Mouse (Mus musculus) stomach, embryonic 15.5 days (tissue): ENCODE results near the gene Ier2. TPM values are rescaled to one million over a fixed set of nuclear protein-coding genes. Genes with fewer than 3 reads are reported as not detected.
A peak's percentile ranks its signal among the peaks of the same experiment; 100 is the strongest.

Source experiments
- ATAC-seq: fragments of 200-750 bp; cut with Nextera tagmentation; 2 replicates; pipeline ENCODE4 v1.8.0; 2017; ENCODE audit warnings: low read depth, moderate number of reproducible peaks, moderate TSS enrichment; ENCODE audit not compliant: insufficient read depth, low FRiP score
- H3K27ac ChIP-seq: fragments of 300-500 bp; sonication (generic); 2 replicates; pipeline ENCODE4 v1.5.1; 2015; ENCODE audit warnings: mild to moderate bottlenecking, inconsistent platforms
- H3K27me3 ChIP-seq: fragments of 300-500 bp; sonication (generic); replicated peaks from 2 replicates; pipeline ENCODE4 v1.6.1; 2015; ENCODE audit warnings: inconsistent platforms
- H3K36me3 ChIP-seq: fragments of 300-500 bp; sonication (generic); 2 replicates; pipeline ENCODE4 v1.6.1; 2015; ENCODE audit warnings: inconsistent platforms
- H3K4me1 ChIP-seq: fragments of 300-500 bp; sonication (generic); 2 replicates; pipeline ENCODE4 v1.6.1; 2015; ENCODE audit warnings: inconsistent platforms
- H3K4me2 ChIP-seq: fragments of 300-500 bp; sonication (generic); 2 replicates; pipeline ENCODE4 v1.6.1; 2015; ENCODE audit warnings: mild to moderate bottlenecking, inconsistent platforms
- H3K4me3 ChIP-seq: fragments of 300-500 bp; sonication (generic); replicated peaks from 2 replicates; pipeline ENCODE4 v1.5.1; 2015; ENCODE audit warnings: inconsistent platforms
- H3K9ac ChIP-seq: fragments of 300-500 bp; sonication (generic); 2 replicates; pipeline ENCODE4 v1.6.1; 2015; ENCODE audit warnings: inconsistent platforms
- H3K9me3 ChIP-seq: fragments of 300-500 bp; sonication (generic); 2 replicates; pipeline ENCODE4 v1.6.1; 2016; ENCODE audit warnings: inconsistent platforms
- WGBS: fragments of 180-500 bp; shearing (Covaris S2); methylation state at CpG from one replicate; pipeline ENCODE4 v1.1.7; 2015; 5-methylcytosine and 5-hydroxymethylcytosine counted together
- polyA plus RNA-seq: library from polyadenylated mRNA; unstranded; fragments of >200 nt; fragmentation: Nextera tagmentation; extraction: Ambion mirVana; gene quantifications from 2 replicates; pipeline ENCODE4 v1.2.1, GENCODE M21; 2015

Ier2 gene
- polyA plus RNA-seq, 1 experiment from 2014 or later, result 86.4 TPM

DNA sequence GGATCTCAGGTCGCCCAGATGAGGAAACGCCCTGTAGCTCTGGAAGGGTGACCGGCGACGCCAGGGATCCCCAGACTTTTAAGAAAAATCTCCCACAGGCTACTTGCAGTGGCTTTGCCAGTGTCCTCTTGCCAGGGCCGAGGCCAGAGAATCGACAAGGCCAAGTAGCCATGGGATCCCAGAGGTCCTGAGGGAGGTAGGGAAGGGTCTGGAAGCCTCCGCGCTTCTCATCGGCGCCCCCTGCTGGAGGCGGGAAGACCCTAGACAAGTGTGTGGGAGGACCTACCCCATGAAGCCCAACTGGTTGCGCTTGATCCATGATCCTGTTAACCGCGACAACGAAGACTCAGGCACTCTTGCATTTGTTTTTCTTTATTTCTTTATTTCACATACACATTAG is 41.7 kb upstream of the Ier2 start:
- Histone ChIP-seq H3K4me3 (peak overlapping the region; percentile 31), H3K36me3 (peaks cover 6% of the 10 kb centered on the region; the same call in 1 of the 2 replicates), H3K27ac (peak overlapping the region; percentile 31; the same call in 1 of the 2 replicates), H3K9ac (no peak overlapping the region), H3K4me2 (peak overlapping the region; percentile 54), H3K27me3 (peaks cover 50% of the 10 kb centered on the region), H3K4me1 (peaks cover 57% of the 10 kb centered on the region), H3K9me3 (no peaks in the 10 kb centered on the region)
- WGBS, result 15% methylated on average over 16 of the region's 16 CpGs
- no peak for ATAC-seq

DNA sequence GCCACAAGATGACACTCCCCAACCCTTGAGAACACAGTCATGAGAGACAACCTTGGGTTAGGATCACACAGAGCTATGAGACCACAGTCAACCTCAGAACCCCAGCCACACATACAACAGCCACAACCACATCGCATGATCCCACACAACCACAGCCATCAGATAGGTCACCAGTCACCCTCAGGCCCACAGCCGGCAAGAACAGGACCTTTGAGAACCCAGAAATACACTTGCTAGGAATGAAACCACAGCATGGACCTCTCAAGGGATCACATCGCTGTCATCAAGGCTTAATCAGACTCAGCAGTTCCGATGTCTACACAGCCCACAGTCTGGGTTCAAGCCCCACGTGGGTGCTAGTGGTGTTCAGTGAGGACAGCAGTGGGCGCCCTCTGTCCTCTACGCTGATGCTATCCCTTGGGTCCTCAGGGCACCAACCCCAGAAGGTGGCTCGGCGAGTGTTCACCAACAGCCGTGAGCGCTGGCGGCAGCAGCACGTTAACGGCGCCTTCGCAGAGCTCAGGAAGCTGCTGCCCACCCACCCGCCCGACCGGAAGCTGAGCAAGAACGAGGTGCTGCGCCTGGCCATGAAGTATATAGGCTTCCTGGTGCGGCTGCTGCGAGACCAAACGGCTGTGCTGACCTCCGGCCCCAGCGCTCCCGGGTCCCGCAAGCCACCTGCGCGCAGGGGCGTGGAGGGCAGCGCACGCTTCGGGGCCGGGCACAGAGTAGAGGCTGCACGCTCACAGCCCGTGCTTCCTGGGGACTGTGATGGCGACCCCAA is 41.0 kb upstream of the Ier2 start:
- no peak for ATAC-seq
- Histone ChIP-seq H3K4me2 (peak overlapping the region; percentile 54), H3K4me3 (peak overlapping the region; percentile 31), H3K4me1 (peaks cover 50% of the 10 kb centered on the region), H3K9ac (no peak overlapping the region), H3K9me3 (no peaks in the 10 kb centered on the region), H3K36me3 (peaks cover 12% of the 10 kb centered on the region), H3K27me3 (peaks cover 48% of the 10 kb centered on the region), H3K27ac (peak overlapping the region; percentile 31; the same call in 1 of the 2 replicates)
- 23% methylated on average over 38 of the region's 38 CpGs for WGBS

DNA sequence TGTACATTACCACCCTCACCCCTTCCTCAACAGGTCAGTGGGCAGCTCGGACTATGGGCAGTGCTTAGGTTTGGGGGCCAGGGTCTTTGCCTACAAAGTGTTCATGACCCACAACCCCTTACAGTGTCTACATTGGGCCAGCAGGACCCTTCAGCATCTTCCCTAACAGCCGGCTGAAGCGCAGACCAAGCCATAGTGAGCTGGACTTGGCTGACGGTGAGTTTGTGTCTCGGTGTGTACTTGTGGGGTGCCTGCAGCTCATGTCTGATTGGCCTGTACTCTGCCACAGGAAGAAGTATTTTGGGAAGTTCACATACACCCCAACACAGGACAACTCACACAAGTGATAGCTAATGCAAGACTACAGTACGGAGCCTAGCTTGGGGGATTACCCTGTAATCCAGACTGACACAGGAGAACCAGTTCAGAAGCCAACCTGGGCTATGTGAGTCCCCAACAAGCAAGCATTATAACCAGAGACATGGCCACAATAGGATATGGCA is 40.4 kb upstream of the Ier2 start:
- ATAC-seq, result no peak
- H3K27ac ChIP-seq, result no peak overlapping the region
- H3K4me1 ChIP-seq, result peaks cover 46% of the 10 kb centered on the region
- H3K27me3 ChIP-seq, result peaks cover 44% of the 10 kb centered on the region
- peak overlapping the region; percentile 54 for H3K4me2 ChIP-seq
- H3K36me3 ChIP-seq, result peaks cover 17% of the 10 kb centered on the region
- H3K9me3 ChIP-seq, result no peaks in the 10 kb centered on the region
- WGBS, result 77% methylated on average over 6 of the region's 6 CpGs
- peak overlapping the region; percentile 29 for H3K4me3 ChIP-seq
- H3K9ac ChIP-seq, result no peak overlapping the region

DNA sequence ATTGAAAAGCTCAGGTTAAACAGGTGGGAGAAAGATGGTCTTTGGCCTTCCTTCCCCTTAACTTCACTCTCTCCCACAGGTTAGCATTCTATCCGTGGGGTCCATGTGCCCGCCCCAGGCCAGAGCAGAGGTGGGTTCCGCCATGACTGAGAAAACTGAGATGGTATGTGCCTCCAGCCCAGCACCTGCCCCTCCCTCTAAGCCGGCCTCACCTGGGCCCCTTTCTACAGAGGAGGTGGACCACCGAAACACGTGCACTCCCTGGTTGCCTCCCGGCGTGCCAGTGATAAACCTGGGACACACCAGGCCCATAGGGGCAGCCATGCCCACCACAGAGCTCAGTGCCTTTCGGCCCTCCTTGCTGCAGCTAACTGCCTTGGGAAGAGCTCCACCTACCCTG is 39.9 kb upstream of the Ier2 start:
- peaks cover 41% of the 10 kb centered on the region for H3K4me1 ChIP-seq
- ATAC-seq, result no peak
- peaks cover 19% of the 10 kb centered on the region for H3K36me3 ChIP-seq
- 0 out of 2 replicates have a peak overlapping the region, but pooled peaks have one; percentile 72 for H3K27ac ChIP-seq
- no peaks in the 10 kb centered on the region for H3K9me3 ChIP-seq
- no peak overlapping the region for H3K9ac ChIP-seq
- peak overlapping the region; percentile 54 for H3K4me2 ChIP-seq
- H3K4me3 ChIP-seq, result peak overlapping the region; percentile 29
- WGBS, result 77% methylated on average over 9 of the region's 9 CpGs
- peaks cover 40% of the 10 kb centered on the region for H3K27me3 ChIP-seq

DNA sequence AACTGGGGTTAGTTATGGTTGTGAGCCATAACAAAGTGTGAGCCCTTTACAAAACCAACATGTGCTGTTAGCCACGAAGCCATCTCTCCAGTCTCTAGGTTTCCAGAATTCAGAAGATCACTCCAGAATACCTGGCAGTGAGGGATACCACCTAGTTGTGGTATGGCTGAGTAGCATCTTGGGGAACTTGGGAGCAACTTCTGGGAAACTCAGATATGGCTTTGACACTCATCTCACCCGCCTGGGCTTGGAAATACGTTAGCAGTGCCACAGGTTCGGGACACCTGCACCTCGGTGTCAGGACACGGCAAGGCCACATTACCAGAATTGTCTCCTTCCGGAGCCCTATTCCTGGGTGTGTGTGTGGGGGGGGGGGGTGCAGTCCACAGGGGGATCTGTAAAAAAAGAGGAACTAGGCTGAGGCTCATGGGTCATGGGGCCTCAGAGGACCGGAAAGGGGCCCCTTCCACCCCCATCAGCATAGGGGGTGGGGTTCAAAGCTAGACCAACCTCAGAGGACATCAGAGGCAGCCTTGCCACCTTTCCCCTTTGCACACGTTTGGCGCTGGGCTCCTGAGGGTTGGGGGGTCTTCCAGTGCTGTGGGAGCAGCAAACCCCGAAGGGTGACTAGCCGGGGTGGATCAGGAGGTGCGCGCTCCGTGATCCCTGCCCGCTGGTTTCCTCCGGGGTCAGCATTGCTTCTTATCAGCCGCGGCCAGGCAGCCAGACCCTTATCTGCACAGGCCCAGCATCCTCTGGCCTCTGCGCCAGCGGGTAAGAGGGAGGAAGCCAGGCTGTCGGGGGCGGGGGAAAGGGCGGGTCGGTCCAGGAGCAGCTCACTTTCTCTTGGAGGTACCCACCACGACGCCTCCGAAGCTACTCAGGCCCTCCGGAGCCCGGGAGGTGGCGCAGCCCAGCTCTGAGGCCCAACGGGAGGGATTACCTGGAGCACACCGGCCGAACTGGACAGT is 38.6 kb upstream of the Ier2 start, which contains the start of gene Lyl1:
TSS of gene Lyl1 (plus strand) at position 517 of the 971 bp plus-strand sequence.
- 15% methylated on average over 34 of the region's 34 CpGs for WGBS
- ATAC-seq, result peak; percentile 82

DNA sequence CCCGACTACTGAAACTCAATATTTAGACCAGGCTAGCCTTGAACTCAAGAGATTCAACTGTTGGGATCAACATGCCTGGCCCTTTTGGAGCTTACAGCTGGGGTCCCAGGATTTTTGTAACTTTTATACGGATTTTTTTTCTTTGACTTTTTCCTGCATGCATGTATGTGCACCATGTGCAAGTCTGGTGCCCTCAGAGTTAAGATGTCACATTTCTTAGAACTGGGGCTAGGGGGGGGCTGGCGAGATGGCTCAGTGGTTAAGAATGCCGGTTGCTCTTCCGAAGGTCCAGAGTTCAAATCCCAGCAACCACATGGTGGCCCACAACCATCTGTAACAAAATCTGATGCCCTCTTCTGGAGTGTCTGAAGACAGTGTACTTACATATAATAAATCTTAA is 37.9 kb upstream of the Ier2 start:
- WGBS, result 76% methylated on average over 5 of the region's 5 CpGs
- peaks cover 28% of the 10 kb centered on the region for H3K27me3 ChIP-seq
- H3K36me3 ChIP-seq, result peaks cover 29% of the 10 kb centered on the region
- H3K9ac ChIP-seq, result no peak overlapping the region
- peak overlapping the region; percentile 69; the same call in 1 of the 2 replicates for H3K27ac ChIP-seq
- H3K4me1 ChIP-seq, result peaks cover 27% of the 10 kb centered on the region
- H3K4me2 ChIP-seq, result no peak overlapping the region
- no peak overlapping the region for H3K4me3 ChIP-seq
- H3K9me3 ChIP-seq, result no peaks in the 10 kb centered on the region
- ATAC-seq, result no peak

More for the DNA sequence above, 38.6 kb upstream of the Ier2 start, which contains the start of gene Lyl1:
- no peaks in the 10 kb centered on the region for H3K9me3 ChIP-seq
- peaks cover 28% of the 10 kb centered on the region for H3K36me3 ChIP-seq
- peaks cover 28% of the 10 kb centered on the region for H3K27me3 ChIP-seq
- H3K4me3 ChIP-seq, result peak within 1 kb of the TSS; percentile 29
- peak within 1 kb of the TSS; percentile 72 for H3K27ac ChIP-seq
- peaks cover 29% of the 10 kb centered on the region for H3K4me1 ChIP-seq
- H3K4me2 ChIP-seq, result peak within 1 kb of the TSS; percentile 54
- no peak within 1 kb of the TSS for H3K9ac ChIP-seq

DNA sequence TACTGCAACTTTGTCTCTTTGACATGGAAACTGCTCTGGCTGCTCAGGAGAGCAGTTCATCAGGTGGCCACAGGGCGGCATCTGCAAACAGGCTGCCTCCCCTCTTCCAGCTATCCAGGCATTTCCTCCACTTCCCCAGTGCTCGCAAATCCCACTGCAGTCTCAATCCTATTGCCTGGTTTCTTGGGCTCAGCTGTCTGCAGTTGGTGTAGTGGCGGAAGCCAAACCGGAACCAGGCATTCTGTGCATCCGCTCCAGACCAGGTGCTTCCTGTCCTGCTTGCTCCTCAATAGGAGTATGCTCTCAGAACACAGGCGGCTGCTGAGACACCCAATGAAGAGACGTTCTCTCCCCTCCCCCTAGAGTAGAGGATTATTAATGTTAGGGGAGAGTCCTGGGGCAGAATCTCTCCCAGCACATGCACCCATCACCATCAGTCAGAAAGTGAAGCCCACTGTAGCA is 37.2 kb upstream of the Ier2 start:
- Histone ChIP-seq H3K4me3 (no peak overlapping the region), H3K4me1 (peaks cover 21% of the 10 kb centered on the region), H3K9me3 (no peaks in the 10 kb centered on the region), H3K9ac (no peak overlapping the region), H3K4me2 (no peak overlapping the region), H3K36me3 (peaks cover 33% of the 10 kb centered on the region), H3K27me3 (peaks cover 28% of the 10 kb centered on the region), H3K27ac (peak overlapping the region; percentile 69; the same call in 1 of the 2 replicates)
- ATAC-seq, result no peak
- WGBS, result 49% methylated on average over 7 of the region's 7 CpGs

DNA sequence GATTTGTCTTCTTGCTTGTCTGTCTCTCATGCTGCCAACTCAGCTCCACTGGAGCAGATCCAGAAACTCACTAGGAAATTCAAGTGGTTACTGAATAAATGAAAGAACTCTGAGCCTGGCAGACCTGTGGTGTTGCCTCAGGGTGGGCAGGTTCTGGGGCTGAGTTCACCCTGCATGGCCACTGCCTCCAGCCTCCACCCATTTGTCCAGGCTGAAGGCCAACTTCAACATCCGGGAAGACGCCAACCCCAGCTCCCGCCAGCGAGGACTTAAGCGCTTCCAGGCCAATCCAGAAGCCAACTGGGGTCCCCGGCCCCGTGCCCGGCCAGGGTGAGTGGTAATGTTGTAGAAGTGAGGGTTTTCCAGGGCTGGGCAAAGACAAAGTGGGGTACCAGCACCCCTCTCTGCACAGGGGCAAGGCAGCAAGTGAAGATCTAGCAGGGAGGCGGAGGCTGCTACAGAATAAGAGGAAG is 36.3 kb upstream of the Ier2 start:
- H3K4me2 ChIP-seq, result no peak overlapping the region; the same call in 1 of the 2 replicates
- H3K36me3 ChIP-seq, result peaks cover 33% of the 10 kb centered on the region
- no peak overlapping the region for H3K9ac ChIP-seq
- no peaks in the 10 kb centered on the region for H3K9me3 ChIP-seq
- H3K4me1 ChIP-seq, result peaks cover 11% of the 10 kb centered on the region
- peak overlapping the region; percentile 67; the same call in 1 of the 2 replicates for H3K27ac ChIP-seq
- WGBS, result 84% methylated on average over 9 of the region's 9 CpGs
- no peak overlapping the region for H3K4me3 ChIP-seq
- peaks cover 18% of the 10 kb centered on the region for H3K27me3 ChIP-seq
- ATAC-seq, result no peak

DNA sequence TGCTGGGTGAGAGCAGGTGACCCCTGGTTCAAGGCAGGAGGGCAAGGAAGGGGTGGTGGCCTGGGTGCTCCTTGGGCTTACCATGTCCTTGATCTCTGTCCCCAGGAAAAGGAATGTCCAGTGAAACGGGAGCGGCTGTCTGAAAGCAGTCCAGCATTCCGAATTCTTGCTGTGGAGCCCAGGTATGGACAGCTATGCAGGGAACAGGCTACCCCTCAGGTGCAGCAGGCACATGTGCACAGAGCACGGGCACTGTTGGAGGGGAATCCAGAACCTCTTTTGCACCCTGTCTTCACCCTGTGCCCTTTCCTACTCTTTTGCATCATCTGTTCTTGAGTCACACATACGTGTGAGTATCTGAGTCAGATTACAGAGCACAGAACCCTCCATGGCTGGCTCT is 35.6 kb upstream of the Ier2 start:
- no peak overlapping the region for H3K27ac ChIP-seq
- H3K9me3 ChIP-seq, result no peaks in the 10 kb centered on the region
- H3K9ac ChIP-seq, result no peak overlapping the region
- H3K4me1 ChIP-seq, result peaks cover 5% of the 10 kb centered on the region
- no peak overlapping the region for H3K4me2 ChIP-seq
- no peak for ATAC-seq
- peaks cover 39% of the 10 kb centered on the region for H3K36me3 ChIP-seq
- H3K27me3 ChIP-seq, result peaks cover 13% of the 10 kb centered on the region
- WGBS, result 90% methylated on average over 5 of the region's 5 CpGs
- no peak overlapping the region for H3K4me3 ChIP-seq

DNA sequence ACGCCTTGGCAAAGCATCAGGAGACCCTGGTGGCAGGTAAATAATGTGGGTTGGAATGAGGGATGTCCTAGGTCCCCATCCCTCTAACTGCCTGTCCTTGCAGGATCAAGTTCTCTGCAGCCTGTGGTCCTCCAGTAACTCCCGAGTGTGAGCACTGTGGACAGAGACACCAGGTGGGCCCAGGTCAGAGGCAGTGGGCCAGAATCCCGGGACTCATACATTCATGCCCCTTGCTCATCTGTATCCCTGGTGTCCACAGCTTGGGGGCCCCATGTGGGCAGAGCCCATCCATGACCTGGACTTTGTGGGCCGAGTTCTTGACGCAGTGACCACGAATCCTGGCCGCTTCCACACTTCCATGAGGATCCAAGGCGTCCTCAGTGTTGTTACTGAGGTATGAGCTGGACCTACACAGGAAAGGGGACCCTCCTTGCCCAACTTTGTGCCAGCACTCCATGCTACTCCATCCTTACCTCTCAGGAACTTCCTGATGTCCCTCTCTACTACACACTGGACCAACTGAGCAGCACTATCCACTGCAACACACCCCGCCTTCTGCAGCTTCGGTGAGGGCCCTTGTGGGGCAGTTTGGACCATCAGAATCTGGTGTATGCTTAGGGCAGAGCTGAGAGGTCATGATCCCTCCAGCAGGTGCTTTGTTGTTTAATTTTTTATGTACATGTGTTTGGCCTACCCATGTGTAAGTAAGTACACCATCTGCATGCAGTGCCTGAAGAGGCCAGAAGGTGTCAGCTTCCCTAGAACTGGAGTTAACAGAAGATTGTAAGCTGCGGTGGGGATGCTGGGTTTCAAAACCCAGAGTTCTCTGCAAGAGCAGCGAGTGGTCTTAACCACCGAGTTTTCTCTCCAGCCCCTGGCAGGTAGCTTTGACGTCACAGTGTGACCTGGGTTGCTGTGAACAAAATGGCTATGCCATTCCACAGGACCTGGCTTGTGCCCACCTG is 34.8 kb upstream of the Ier2 start:
- 84% methylated on average over 14 of the region's 14 CpGs for WGBS
- no peak overlapping the region for H3K27ac ChIP-seq
- H3K4me3 ChIP-seq, result no peak overlapping the region
- H3K4me2 ChIP-seq, result no peak overlapping the region
- H3K9ac ChIP-seq, result no peak overlapping the region
- no peak for ATAC-seq
- H3K36me3 ChIP-seq, result peaks cover 43% of the 10 kb centered on the region
- H3K9me3 ChIP-seq, result no peaks in the 10 kb centered on the region
- H3K4me1 ChIP-seq, result peaks cover 5% of the 10 kb centered on the region
- H3K27me3 ChIP-seq, result peaks cover 8% of the 10 kb centered on the region; the same call in 1 of the 2 replicates
